11 mouse cellular contexts compared by ENCODE assay signal in the genomic region with DNA sequence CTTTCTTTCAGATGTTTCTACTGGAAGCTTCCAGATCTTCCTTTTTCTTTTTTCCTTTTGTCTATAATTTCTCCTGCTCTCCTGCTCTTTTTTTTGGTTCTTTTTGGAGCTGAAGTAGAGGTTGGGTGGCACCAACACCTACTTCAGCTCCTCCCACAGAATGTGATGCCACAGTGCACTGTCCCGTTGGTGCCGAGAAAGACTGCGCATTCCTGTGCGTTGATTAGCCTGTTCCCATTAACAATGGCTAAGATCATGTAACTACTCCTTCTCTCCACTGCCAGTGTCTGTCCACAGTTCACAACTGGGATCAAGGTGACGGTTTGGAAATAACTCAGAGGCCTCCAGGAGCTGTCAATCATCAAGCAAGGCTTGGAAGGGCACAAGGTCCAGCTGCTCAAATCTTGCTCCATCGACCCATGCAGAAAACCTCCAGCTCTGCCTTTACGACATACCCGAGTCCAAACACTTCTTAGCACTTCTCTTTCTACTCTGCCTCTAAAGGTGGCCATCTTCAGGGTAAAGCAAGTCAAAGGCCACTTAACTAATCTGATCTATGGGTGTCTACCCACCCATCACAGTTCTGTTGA.
A peak's percentile ranks its signal among the peaks of the same experiment; 100 is the strongest.
DNase-seq lines count a peak whose midpoint lies in the region; ATAC-seq and TF ChIP-seq lines count a peak whose summit lies in the region.
"Had no signal": no experiment of that assay in that cellular context is flagged by ENCODE, and none has a peak within 500 bp of the region (broad histone marks: within the 10 kb centered on the region; RNA-seq: fewer than 3 reads in every experiment).

No protein-coding gene starts in this region.

- no peaks in the 10 kb centered on the region for H3K9me3 ChIP-seq in liver, postnatal 0 days (ENCODE audit: low read length)
- no peaks in the 10 kb centered on the region for H3K9me3 ChIP-seq in liver, embryonic 11.5 days (ENCODE audit: control insufficient read depth, low read length)
- H3K9me3 ChIP-seq in intestine, postnatal 0 days (ENCODE audit: control insufficient read depth): no peaks in the 10 kb centered on the region
- no peaks in the 10 kb centered on the region for H3K9me3 ChIP-seq in midbrain, embryonic 12.5 days
- H3K9me3 ChIP-seq: limb, embryonic 13.5 days had no signal

- DNase-seq in adrenal gland, postnatal 10 days: peak; percentile 33
- no peak for DNase-seq in adrenal gland, adult 18-20 months (ENCODE audit: low spot score in 2 of 2)
- DNase-seq in liver, postnatal 0 days: no peak
- no peak for DNase-seq in liver, embryonic 11.5 days (ENCODE audit: low spot score)
- DNase-seq in c-Kit-positive CD71-positive TER-119-positive erythroid progenitor cells, embryonic 14.5 days (ENCODE audit: low spot score): no peak
- DNase-seq in thymus, postnatal 36 days: no peak
- DNase-seq: cerebellum, adult 9-11 months; forebrain, postnatal 0 days had no signal

- WGBS in liver, postnatal 0 days (ENCODE audit: insufficient replicate concordance): 52% methylated on average over 8 of the region's 8 CpGs
- WGBS in liver, embryonic 11.5 days: 68% methylated on average over 8 of the region's 8 CpGs
- WGBS in intestine, postnatal 0 days: 37% methylated on average over 8 of the region's 8 CpGs
- WGBS in midbrain, embryonic 12.5 days: 21% methylated on average over 8 of the region's 8 CpGs

- H3K27me3 ChIP-seq in liver, postnatal 0 days (ENCODE audit: insufficient read depth, low read length): no peaks in the 10 kb centered on the region
- no peaks in the 10 kb centered on the region for H3K27me3 ChIP-seq in liver, embryonic 11.5 days (replicated peaks; ENCODE audit: control insufficient read depth, insufficient read depth, low read length)
- no peaks in the 10 kb centered on the region for H3K27me3 ChIP-seq in intestine, postnatal 0 days (replicated peaks; ENCODE audit: control insufficient read depth, insufficient read depth, low read length)
- peaks cover 61% of the 10 kb centered on the region for H3K27me3 ChIP-seq in midbrain, embryonic 12.5 days
- H3K27me3 ChIP-seq: limb, embryonic 13.5 days had no signal

- peak; percentile 19; the same call in 1 of the 2 replicates for ATAC-seq in liver, postnatal 0 days
- ATAC-seq in liver, embryonic 11.5 days (replicated peaks; ENCODE audit: low FRiP score): no peak
- ATAC-seq in intestine, postnatal 0 days: peak; percentile 81
- no peak for ATAC-seq in midbrain, embryonic 12.5 days (ENCODE audit: low FRiP score, low read depth)
- ATAC-seq: forebrain, postnatal 0 days had no signal

- no peak overlapping the region for H3K4me2 ChIP-seq in liver, postnatal 0 days (ENCODE audit: low read depth, low read length)
- no peak overlapping the region for H3K4me2 ChIP-seq in liver, embryonic 11.5 days
- H3K4me2 ChIP-seq in intestine, postnatal 0 days (replicated peaks; ENCODE audit: low read depth): no peak overlapping the region
- peak overlapping the region; percentile 14 for H3K4me2 ChIP-seq in midbrain, embryonic 12.5 days (replicated peaks)
- H3K4me2 ChIP-seq: limb, embryonic 13.5 days had no signal

- TF ChIP-seq EP300 in liver, postnatal 0 days (IDR thresholded peaks at IDR 0.05; ENCODE audit: low read depth): no peak

- no peak for TF ChIP-seq CTCF in liver, postnatal 0 days (IDR thresholded peaks at IDR 0.05; ENCODE audit: low read depth)
- no peak for TF ChIP-seq CTCF in intestine, postnatal 0 days (IDR thresholded peaks at IDR 0.05; ENCODE audit: low read depth)

- H3K4me1 ChIP-seq in liver, postnatal 0 days (ENCODE audit: insufficient read depth): peaks cover 18% of the 10 kb centered on the region
- peaks cover 17% of the 10 kb centered on the region for H3K4me1 ChIP-seq in liver, embryonic 11.5 days (replicated peaks; ENCODE audit: control insufficient read depth, insufficient read depth, low read length)
- peaks cover 16% of the 10 kb centered on the region for H3K4me1 ChIP-seq in intestine, postnatal 0 days (replicated peaks; ENCODE audit: control insufficient read depth, insufficient read depth, low read length)
- H3K4me1 ChIP-seq in midbrain, embryonic 12.5 days: peaks cover 41% of the 10 kb centered on the region

- no peak overlapping the region for H3K9ac ChIP-seq in liver, postnatal 0 days (replicated peaks)
- no peak overlapping the region for H3K9ac ChIP-seq in liver, embryonic 11.5 days (ENCODE audit: low read depth, low read length)
- no peak overlapping the region for H3K9ac ChIP-seq in intestine, postnatal 0 days (ENCODE audit: low read depth, low read length)
- no peak overlapping the region for H3K9ac ChIP-seq in midbrain, embryonic 12.5 days (replicated peaks)
- H3K9ac ChIP-seq: forebrain, postnatal 0 days; limb, embryonic 13.5 days had no signal

- H3K4me3 ChIP-seq in liver, postnatal 0 days (ENCODE audit: low read depth, low read length): no peak overlapping the region
- no peak overlapping the region for H3K4me3 ChIP-seq in liver, embryonic 11.5 days (ENCODE audit: low read depth, low read length)
- no peak overlapping the region for H3K4me3 ChIP-seq in intestine, postnatal 0 days (ENCODE audit: low read depth, low read length)
- no peak overlapping the region for H3K4me3 ChIP-seq in midbrain, embryonic 12.5 days
- H3K4me3 ChIP-seq: limb, embryonic 13.5 days had no signal

- H3K27ac ChIP-seq in liver, postnatal 0 days (ENCODE audit: low read depth): peak overlapping the region; percentile 60
- H3K27ac ChIP-seq in liver, embryonic 11.5 days (ENCODE audit: low read depth, low read length): no peak overlapping the region
- H3K27ac ChIP-seq in intestine, postnatal 0 days (ENCODE audit: low read depth, low read length): no peak overlapping the region
- H3K27ac ChIP-seq in midbrain, embryonic 12.5 days (replicated peaks): 0 out of 2 replicates have a peak overlapping the region, but pooled peaks have one; percentile 26
- H3K27ac ChIP-seq: limb, embryonic 13.5 days had no signal

- no peaks in the 10 kb centered on the region for H3K36me3 ChIP-seq in liver, postnatal 0 days (replicated peaks; ENCODE audit: insufficient read depth, low read length)
- no peaks in the 10 kb centered on the region; the same call in 1 of the 2 replicates for H3K36me3 ChIP-seq in liver, embryonic 11.5 days (ENCODE audit: control insufficient read depth, insufficient read depth, low read length)
- peaks cover 25% of the 10 kb centered on the region; the same call in 1 of the 2 replicates for H3K36me3 ChIP-seq in intestine, postnatal 0 days (ENCODE audit: control insufficient read depth, insufficient read depth)
- H3K36me3 ChIP-seq in midbrain, embryonic 12.5 days: no peaks in the 10 kb centered on the region

Comparison
In these comparisons a context has a peak if more than half of its experiments do, and no peak if none do; other contexts are left out.
1. ATAC-seq: peak in liver, postnatal 0 days (single experiment) and intestine, postnatal 0 days (single experiment); none in liver, embryonic 11.5 days (single experiment) and midbrain, embryonic 12.5 days (single experiment).
2. H3K27ac ChIP-seq: peak in liver, postnatal 0 days (single experiment) and midbrain, embryonic 12.5 days (single experiment); none in liver, embryonic 11.5 days (single experiment) and intestine, postnatal 0 days (single experiment).